Mouse (Mus musculus) kidney, embryonic 15.5 days (tissue): ENCODE measurements around the gene Aptx. TPM values are rescaled to one million over a fixed set of nuclear protein-coding genes. Genes with fewer than 3 reads are reported as not detected.
A peak's percentile ranks its signal among the peaks of the same experiment; 100 is the strongest.

Experiments used
- ATAC-seq: fragments of 200-750 bp; cut with Nextera tagmentation; replicated peaks from 2 replicates; pipeline ENCODE4 v1.8.0; 2017; ENCODE audit warnings: moderate TSS enrichment; ENCODE audit not compliant: low FRiP score
- H3K27ac ChIP-seq: fragments of 300-500 bp; sonication (generic); 2 replicates; pipeline ENCODE4 v1.5.1; 2015; ENCODE audit warnings: mild to moderate bottlenecking, inconsistent platforms
- H3K27me3 ChIP-seq: fragments of 300-500 bp; sonication (generic); 2 replicates; pipeline ENCODE4 v1.6.1; 2015; ENCODE audit warnings: inconsistent platforms
- H3K36me3 ChIP-seq: fragments of 300-500 bp; sonication (generic); 2 replicates; pipeline ENCODE4 v1.6.1; 2015; ENCODE audit warnings: inconsistent platforms
- H3K4me1 ChIP-seq: fragments of 300-500 bp; sonication (generic); 2 replicates; pipeline ENCODE4 v1.6.1; 2015; ENCODE audit warnings: inconsistent platforms
- H3K4me2 ChIP-seq: fragments of 300-500 bp; sonication (generic); 2 replicates; pipeline ENCODE4 v1.6.1; 2015; ENCODE audit warnings: moderate library complexity, mild to moderate bottlenecking, inconsistent platforms
- H3K4me3 ChIP-seq: fragments of 300-500 bp; sonication (generic); replicated peaks from 2 replicates; pipeline ENCODE4 v1.5.1; 2015; ENCODE audit warnings: mild to moderate bottlenecking, inconsistent platforms
- H3K9ac ChIP-seq: fragments of 300-500 bp; sonication (generic); 2 replicates; pipeline ENCODE4 v1.6.1; 2015; ENCODE audit warnings: mild to moderate bottlenecking, inconsistent platforms
- H3K9me3 ChIP-seq: fragments of 300-500 bp; sonication (generic); replicated peaks from 2 replicates; pipeline ENCODE4 v1.6.1; 2016; ENCODE audit warnings: inconsistent platforms
- WGBS: fragments of 180-500 bp; shearing (Covaris S2); methylation state at CpG from one replicate; pipeline ENCODE4 v1.1.7; 2015; ENCODE audit warnings: mixed read lengths; 5-methylcytosine and 5-hydroxymethylcytosine counted together
- polyA plus RNA-seq: library from polyadenylated mRNA; unstranded; fragments of >200 nt; fragmentation: Nextera tagmentation; extraction: Ambion mirVana; gene quantifications from 2 replicates; pipeline ENCODE4 v1.2.1, GENCODE M21; 2015

Aptx gene
- 23.9 and 30.6 TPM in 2 replicates for polyA plus RNA-seq

DNA sequence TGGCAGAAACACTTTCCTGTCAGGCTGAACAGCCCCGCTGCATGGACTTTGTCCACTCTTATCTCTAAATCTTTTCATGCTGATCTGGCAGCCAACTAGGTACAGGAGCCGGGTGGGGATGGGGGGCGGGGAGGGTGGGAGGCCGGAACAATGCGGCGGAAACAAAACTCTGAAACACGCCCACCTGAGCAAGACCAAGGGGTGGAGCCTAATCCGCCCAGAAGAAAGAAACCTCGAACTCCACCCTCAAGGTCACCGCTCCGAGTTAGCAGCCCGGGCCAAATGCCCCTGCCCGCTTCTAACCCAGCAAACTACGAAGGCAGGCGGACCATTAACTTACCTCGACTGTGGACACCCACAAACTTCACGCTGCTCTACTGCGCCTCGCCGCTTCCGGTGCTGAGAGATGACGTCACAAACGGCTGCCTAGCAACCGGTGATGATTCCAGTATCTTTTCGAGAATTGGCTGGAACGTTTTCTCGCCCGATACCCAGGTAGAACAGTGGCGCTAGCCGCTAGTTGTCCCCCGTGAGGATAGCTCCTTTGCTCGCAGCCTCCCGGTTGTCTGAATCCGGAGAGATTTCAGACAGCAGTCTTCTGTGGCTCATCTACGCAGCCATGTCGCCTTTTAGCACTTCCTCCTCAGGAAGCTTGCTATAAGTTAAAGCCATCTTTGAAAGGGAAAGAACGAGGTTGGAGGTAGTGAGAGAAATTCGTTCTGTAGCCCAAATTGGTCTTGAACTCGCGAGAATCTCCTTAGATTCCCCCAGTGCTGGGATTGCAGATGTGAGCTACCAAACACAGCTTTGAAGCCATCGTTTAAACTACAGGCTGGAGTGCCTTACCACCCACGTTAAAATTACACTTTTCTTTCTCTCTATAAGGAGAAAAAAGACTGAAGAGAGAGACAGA is at the start of gene Aptx:
TSS of gene Aptx (minus strand) at position 398 of the 913 bp plus-strand sequence.
- peak; percentile 94 for ATAC-seq
- peak within 1 kb of the TSS; percentile 60 for H3K4me3 ChIP-seq
- no peaks in the 10 kb centered on the region for H3K36me3 ChIP-seq
- under 1% methylated on average over 42 of the region's 42 CpGs for WGBS
- no peaks in the 10 kb centered on the region for H3K27me3 ChIP-seq
- peak within 1 kb of the TSS; percentile 63 for H3K9ac ChIP-seq
- H3K4me2 ChIP-seq = peak within 1 kb of the TSS; percentile 73
- H3K9me3 ChIP-seq = no peaks in the 10 kb centered on the region
- H3K4me1 ChIP-seq = peaks cover 20% of the 10 kb centered on the region
- peak within 1 kb of the TSS; percentile 99 for H3K27ac ChIP-seq

DNA sequence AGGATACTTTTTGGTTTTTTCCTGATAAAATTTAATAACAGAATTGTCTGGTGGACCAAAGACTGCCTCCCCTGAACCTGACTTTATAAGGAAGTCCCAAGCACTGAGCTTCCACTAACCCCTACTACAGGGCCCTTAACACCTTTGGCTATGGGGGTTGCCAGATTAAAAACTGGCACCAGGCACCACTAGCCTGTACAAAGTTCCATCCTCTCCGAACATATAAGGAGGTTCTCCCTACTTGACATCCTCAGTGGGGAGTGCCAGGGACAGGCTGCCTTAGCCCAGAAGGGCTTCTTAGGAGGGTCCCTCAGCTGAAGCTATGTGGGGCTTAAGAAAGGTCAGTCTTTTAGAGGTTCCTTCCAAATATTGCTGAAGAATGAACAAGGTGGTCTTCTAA is 32.4 kb upstream of the Aptx start:
- no peak overlapping the region for H3K4me3 ChIP-seq
- ATAC-seq = no peak
- H3K9me3 ChIP-seq = no peaks in the 10 kb centered on the region
- no peak overlapping the region for H3K27ac ChIP-seq
- peaks cover 91% of the 10 kb centered on the region for H3K36me3 ChIP-seq
- no peak overlapping the region for H3K9ac ChIP-seq
- 78% methylated on average over 1 of the region's 1 CpGs for WGBS
- H3K4me1 ChIP-seq = no peaks in the 10 kb centered on the region
- no peak overlapping the region for H3K4me2 ChIP-seq
- no peaks in the 10 kb centered on the region for H3K27me3 ChIP-seq

DNA sequence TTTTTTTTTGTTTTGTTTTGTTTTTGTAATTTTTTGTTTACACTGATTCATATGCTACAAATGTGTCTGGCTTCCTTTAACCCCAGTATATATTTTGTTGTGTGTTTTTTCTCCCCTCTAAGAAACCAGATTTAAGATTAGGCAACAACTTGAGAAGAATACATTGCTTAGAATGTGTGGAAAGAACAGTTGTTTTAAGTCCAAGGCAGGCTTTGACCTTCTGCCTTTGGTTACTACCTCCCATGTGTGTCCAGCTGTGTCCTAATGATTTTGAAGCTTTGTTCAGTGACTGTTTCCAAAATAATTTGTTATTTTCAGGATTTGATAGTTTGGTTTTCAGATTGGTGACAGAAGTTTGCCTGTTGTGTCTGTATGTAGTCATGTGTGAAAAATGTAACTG is 28.3 kb upstream of the Aptx start:
- Histone ChIP-seq H3K36me3 (peaks cover 93% of the 10 kb centered on the region), H3K9me3 (no peaks in the 10 kb centered on the region), H3K4me2 (no peak overlapping the region), H3K27ac (no peak overlapping the region), H3K9ac (no peak overlapping the region), H3K4me1 (peaks cover 2% of the 10 kb centered on the region; the same call in 1 of the 2 replicates), H3K4me3 (no peak overlapping the region), H3K27me3 (no peaks in the 10 kb centered on the region)
- no peak for ATAC-seq

DNA sequence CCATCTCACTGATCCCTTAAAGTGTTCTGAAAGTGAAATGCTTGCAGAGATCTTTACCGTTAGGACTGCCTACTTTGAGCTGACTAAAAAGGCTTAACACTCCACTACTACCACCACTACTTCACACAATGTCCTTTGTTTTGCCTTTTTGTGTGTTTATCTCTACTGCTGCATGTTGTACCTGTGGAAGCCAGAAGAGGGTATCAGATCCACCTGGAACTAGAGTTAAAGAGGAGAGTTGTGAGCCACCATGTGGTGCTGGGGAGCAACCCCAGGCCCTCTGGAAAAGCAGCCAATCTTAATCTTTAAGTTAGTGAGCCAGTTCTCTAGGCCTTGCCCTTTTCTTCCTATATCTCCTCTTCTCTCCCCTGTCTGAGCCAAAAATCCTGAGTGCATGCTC is 24.3 kb upstream of the Aptx start:
- Histone ChIP-seq H3K9me3 (no peaks in the 10 kb centered on the region), H3K4me2 (no peak overlapping the region), H3K4me1 (peaks cover 31% of the 10 kb centered on the region), H3K9ac (no peak overlapping the region), H3K36me3 (peaks cover 80% of the 10 kb centered on the region), H3K27ac (no peak overlapping the region), H3K4me3 (no peak overlapping the region), H3K27me3 (no peaks in the 10 kb centered on the region)
- ATAC-seq = no peak
- WGBS = 96% methylated on average over 1 of the region's 1 CpGs

DNA sequence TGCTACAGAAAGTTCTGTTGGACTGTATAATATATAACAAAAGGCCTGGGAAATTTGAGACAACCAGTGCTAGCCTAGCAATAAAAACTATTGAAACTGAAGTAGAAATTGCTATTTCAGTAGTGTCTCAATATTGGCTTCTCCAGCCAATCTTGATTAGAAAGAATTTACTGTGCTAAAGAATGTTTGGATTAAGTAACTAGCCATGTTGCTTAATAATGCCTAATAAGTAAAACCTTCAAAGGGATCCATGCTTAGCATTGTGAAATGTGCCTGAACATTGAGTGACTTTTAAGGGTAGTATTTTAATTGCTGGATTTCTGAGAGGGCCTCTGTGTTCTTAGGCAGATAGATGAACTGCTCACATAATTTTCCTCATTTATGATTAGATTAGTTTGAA is 22.6 kb upstream of the Aptx start:
- Histone ChIP-seq H3K27ac (no peak overlapping the region), H3K36me3 (peaks cover 64% of the 10 kb centered on the region), H3K4me3 (peak overlapping the region; percentile 96; the same call in 1 of the 2 replicates), H3K27me3 (no peaks in the 10 kb centered on the region), H3K4me2 (peak overlapping the region; percentile 72; the same call in 1 of the 2 replicates), H3K4me1 (peaks cover 44% of the 10 kb centered on the region), H3K9ac (no peak overlapping the region), H3K9me3 (no peaks in the 10 kb centered on the region)
- ATAC-seq = no peak

DNA sequence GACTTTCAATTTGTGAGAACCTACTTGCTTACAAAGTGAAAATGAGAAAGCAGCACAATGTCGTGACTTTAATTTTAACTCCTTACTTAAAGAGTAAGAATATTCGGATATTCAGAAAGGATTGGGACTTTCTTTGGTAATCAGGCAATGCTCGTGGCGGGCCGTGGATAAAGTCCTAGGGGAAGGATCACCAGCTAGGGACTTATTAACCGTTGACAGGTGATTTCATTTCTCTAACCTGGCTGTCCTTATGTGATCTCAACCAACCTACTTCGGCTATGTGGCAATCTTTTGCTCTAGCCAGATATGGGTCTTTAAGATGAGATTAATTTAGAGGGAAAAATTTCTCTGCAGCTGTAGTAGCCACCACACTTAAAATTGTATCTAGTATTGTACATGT is 22.1 kb upstream of the Aptx start:
- peaks cover 44% of the 10 kb centered on the region for H3K4me1 ChIP-seq
- 75% methylated on average over 7 of the region's 7 CpGs for WGBS
- H3K27ac ChIP-seq = no peak overlapping the region
- no peak for ATAC-seq
- H3K36me3 ChIP-seq = peaks cover 59% of the 10 kb centered on the region
- peak overlapping the region; percentile 72 for H3K4me2 ChIP-seq
- H3K9me3 ChIP-seq = no peaks in the 10 kb centered on the region
- H3K4me3 ChIP-seq = peak overlapping the region; percentile 96; the same call in 1 of the 2 replicates
- no peaks in the 10 kb centered on the region for H3K27me3 ChIP-seq
- no peak overlapping the region for H3K9ac ChIP-seq

DNA sequence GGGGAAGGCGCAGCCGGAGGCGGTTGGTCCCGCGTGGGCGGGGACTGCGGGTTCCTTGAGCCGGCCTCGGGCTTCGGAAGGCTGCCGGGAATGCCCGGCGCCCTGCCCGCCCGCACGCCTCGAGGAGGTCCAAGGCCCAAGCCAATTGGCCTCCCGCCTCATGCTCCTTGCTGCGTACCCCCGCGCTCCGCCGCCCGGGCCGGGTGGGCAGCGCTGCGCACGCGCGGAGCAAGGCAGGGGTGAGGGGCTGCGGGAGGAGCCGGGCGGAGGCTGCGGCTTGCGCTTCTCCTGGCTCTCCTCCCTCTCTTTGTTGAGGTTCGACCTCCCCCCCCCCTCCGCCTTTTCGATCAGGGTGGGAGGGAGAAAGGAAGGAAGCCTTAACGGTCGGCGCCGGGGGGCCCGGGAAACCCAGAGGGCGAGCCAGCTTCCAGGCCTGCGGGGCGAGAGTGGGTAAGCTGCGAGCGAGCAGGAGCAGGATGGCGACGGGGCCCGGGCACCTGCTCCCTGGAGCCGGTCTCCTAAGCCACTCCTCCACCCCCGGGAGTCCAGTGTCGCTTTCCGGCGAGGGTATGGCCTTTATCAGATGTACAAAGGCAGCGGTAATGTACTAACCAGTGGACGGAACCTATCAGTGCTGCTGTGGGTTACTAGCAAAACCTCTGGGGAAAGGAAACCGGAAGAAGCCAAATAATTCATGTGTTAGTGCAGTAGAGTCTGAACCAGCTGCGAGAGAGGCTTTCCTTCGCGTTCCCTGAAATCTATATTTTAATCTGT is 19.9 kb upstream of the Aptx start:
- Histone ChIP-seq H3K4me1 (peaks cover 44% of the 10 kb centered on the region), H3K36me3 (peaks cover 39% of the 10 kb centered on the region), H3K9me3 (no peaks in the 10 kb centered on the region), H3K27me3 (no peaks in the 10 kb centered on the region), H3K4me2 (peak overlapping the region; percentile 72), H3K27ac (peak overlapping the region; percentile 100), H3K4me3 (peak overlapping the region; percentile 96), H3K9ac (peak overlapping the region; percentile 98)
- under 1% methylated on average over 62 of the region's 62 CpGs for WGBS
- ATAC-seq = peak; percentile 90

DNA sequence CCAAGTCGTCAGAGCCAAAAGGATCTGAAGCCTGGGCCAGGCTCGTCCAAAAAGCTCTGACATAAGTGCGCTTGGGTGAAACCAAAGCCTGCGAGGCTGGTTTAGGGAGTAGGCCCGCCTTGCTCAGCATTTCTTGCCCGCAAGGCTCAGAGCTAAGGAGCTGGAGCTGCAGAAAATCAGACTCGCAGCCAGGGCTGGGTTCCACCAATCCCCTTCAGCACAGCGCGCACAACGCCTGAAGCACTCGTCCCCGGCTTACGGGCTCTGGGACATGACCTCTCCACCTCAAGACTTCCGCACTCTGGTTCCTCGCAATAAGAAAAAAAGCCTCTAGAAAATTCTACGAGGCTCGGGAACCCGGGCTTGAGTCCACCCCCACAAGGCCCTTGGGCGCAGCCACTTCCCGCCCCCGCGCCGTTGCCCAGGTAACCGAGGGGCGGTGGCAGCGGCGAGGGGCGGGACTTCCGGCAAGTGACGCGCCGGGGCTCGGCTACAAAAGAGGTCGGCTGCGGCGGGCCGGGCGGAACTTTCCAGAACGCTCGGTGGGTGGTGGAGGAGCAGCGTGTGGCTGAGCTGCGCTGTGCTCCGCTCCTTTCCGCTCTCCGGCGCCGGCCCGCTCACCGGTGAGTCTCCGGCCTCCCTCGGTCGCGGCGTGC is 19.1 kb upstream of the Aptx start, which contains the start of gene Dnaja1:
TSS of gene Dnaja1 (plus strand) at position 140 of the 656 bp plus-strand sequence.
- Histone ChIP-seq H3K4me2 (peak within 1 kb of the TSS; percentile 72), H3K27ac (peak within 1 kb of the TSS; percentile 100), H3K36me3 (peaks cover 31% of the 10 kb centered on the region), H3K4me3 (peak within 1 kb of the TSS; percentile 96), H3K4me1 (peaks cover 41% of the 10 kb centered on the region), H3K9ac (peak within 1 kb of the TSS; percentile 98), H3K9me3 (no peaks in the 10 kb centered on the region), H3K27me3 (no peaks in the 10 kb centered on the region)
- under 1% methylated on average over 53 of the region's 54 CpGs for WGBS
- ATAC-seq = peak; percentile 91

DNA sequence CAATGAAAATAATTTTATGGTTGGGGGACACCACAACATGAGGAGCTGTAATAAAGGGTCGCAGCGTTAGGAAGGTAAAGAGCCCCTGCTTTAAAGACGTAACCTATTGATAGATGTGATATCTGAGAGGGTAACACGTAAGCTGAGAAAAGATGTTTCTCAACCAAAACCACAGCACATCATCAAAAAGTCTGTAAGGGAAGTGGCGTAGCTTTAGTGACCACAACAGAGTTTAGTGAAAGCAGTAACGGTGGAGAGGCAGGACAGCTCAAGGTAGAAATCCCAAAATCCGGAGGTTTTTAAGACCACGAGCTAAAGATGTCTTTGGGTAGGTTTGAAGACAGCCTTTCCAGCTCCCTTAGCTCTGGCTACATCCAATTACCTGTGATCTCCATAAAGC is 17.9 kb upstream of the Aptx start:
- Histone ChIP-seq H3K4me2 (peak overlapping the region; percentile 72; the same call in 1 of the 2 replicates), H3K36me3 (peaks cover 19% of the 10 kb centered on the region), H3K27me3 (no peaks in the 10 kb centered on the region), H3K4me3 (no peak overlapping the region), H3K9ac (0 out of 2 replicates have a peak overlapping the region, but pooled peaks have one; percentile 98), H3K9me3 (no peaks in the 10 kb centered on the region), H3K4me1 (peaks cover 39% of the 10 kb centered on the region), H3K27ac (peak overlapping the region; percentile 100)
- 90% methylated on average over 8 of the region's 8 CpGs for WGBS
- ATAC-seq = no peak

DNA sequence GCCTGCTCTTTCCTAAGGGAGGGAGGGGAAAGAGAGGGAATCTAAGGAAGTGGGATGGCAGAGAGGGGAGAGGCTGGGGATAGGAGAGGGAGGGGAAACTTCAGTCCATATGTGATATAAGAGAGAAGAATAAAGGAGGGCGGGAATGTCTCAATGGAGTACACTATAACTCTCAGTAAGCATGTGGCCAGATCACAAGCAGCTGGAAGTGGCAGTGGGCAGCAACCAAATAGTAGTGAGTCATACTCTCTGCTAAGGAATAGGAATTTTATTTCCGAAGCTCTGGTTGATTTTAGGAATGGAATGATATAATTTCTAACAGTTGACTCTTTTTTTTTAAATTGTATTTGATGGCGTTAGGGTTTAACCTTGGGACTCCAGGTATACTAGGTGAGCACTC is 14.1 kb upstream of the Aptx start:
- no peaks in the 10 kb centered on the region for H3K9me3 ChIP-seq
- WGBS = 94% methylated on average over 3 of the region's 3 CpGs
- H3K36me3 ChIP-seq = no peaks in the 10 kb centered on the region
- H3K4me2 ChIP-seq = no peak overlapping the region
- no peak overlapping the region for H3K4me3 ChIP-seq
- no peak overlapping the region for H3K27ac ChIP-seq
- peaks cover 13% of the 10 kb centered on the region for H3K4me1 ChIP-seq
- H3K27me3 ChIP-seq = no peaks in the 10 kb centered on the region
- no peak overlapping the region for H3K9ac ChIP-seq
- no peak for ATAC-seq

DNA sequence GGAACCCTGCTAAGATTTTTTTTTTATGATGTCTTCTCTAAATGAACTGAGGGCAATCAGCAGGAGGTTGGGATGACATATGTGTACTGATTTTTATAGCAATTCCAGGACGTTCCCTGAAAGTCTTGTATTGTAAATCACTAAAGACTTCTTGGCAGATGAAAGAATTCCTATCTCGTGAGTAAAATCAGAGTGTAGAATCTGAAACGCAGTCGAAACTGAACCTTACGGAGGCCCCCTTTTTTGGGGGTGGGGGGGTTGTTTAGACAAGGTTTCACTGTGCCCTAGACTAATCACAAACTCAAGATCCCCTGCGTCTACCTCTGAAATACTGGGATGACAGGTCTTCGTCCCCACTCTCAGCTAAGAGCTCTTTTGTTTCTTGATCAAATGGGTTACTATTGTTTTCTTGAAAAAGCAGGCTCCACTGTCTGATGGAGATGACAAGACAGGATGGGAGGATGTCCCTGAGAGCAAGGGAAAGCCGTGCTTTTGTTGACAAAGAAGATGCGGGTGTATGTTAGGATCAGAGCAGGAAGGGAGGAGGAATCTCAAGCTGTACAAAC is 799 bp upstream of the Aptx start:
- H3K4me1 ChIP-seq = peaks cover 20% of the 10 kb centered on the region
- H3K9me3 ChIP-seq = no peaks in the 10 kb centered on the region
- 17% methylated on average over 9 of the region's 9 CpGs for WGBS
- ATAC-seq = no peak
- H3K4me3 ChIP-seq = peak overlapping the region; percentile 60
- peak overlapping the region; percentile 73 for H3K4me2 ChIP-seq
- no peaks in the 10 kb centered on the region for H3K36me3 ChIP-seq
- H3K9ac ChIP-seq = peak overlapping the region; percentile 63
- no peaks in the 10 kb centered on the region for H3K27me3 ChIP-seq
- peak overlapping the region; percentile 99 for H3K27ac ChIP-seq
